Comparison of ENCODE assay signal across 1 mouse cellular context in the genomic region with DNA sequence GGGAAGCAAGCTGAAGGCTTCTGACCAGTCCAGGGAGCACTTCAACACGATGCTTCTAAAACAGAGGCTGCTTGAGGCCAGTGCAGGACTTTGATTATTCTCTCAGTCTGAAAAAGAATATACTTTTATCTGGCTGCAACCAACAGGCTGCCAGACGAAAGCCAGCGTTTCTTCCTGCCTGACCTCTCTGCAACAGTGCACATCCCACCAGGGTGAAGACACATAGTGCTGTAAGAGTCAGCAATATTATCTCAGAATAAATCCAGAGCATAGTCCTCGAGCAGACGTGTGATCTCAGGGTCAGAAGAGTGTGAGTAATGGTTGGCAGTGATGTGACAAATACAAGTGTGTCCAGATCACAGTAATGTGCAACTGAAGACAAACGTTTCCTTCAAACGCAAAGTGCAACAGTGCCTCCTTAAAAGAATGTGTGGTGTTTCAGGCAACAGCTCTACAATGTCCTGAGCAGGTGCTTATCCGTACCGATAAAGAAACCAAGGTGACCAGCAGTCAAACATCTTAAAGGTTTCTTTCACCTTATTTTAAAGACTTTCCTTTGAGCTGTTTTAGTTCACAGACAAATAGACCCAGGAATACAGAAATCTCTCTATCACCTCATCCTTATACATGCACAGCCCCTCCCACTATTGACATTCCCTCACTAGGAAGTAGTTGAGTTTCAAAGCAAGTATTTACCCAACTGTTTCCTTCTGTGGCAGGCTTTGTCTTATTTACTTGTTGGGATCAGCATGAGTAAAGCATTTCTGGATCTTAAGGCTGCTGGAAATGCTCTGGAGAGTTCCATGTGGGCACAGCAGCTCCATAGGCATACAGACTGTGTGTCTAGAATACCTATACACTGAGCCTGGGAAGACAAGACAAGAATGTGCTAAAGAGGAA.
TF ChIP-seq lines count a peak whose summit lies in the region.

No protein-coding gene starts in this region.

TF ChIP-seq in ES-E14, 5 proteins besides CTCF, POLR2A, EP300 and RAD21:
- TF ChIP-seq MAFK (IDR thresholded peaks at IDR 0.05; ENCODE audit: insufficient read depth, low read depth, low read length) = no peak
- TF ChIP-seq CHD2 (IDR thresholded peaks at IDR 0.05; ENCODE audit: low read depth, low read length) = no peak
- no peak for TF ChIP-seq ZC3H11A (IDR thresholded peaks at IDR 0.05; ENCODE audit: borderline replicate concordance, low read depth, low read length)
- no peak for TF ChIP-seq HCFC1 (IDR thresholded peaks at IDR 0.05; ENCODE audit: borderline replicate concordance, insufficient read depth, low read length)
- TF ChIP-seq ZNF384 (IDR thresholded peaks at IDR 0.05; ENCODE audit: low read depth, low read length) = no peak
TF ChIP-seq in ES-E14: peak in this region for 0.
